ENCODE assay signal across 8 mouse cellular contexts in genomic region chr15:99772277-99772880, GRCm38 (mm10). TPM values are rescaled to one million over a fixed set of nuclear protein-coding genes. Genes with fewer than 3 reads are reported as not detected.
DNase-seq lines count a peak whose midpoint lies in the region; ATAC-seq lines count a peak whose summit lies in the region.

No protein-coding gene starts in this region.

- peak; percentile 83 for DNase-seq in adipocyte (ENCODE audit: low spot score)
- DNase-seq in embryo, embryonic 10 days (ENCODE audit: low spot score): peak; percentile 92
- DNase-seq in gastrocnemius, adult 8-10 months (ENCODE audit: low spot score in 2 of 2): peak; percentile 79 to 80
- peak; percentile 93 for DNase-seq in induced T-regulatory cell, adult 2 months (ENCODE audit: low read depth)
- DNase-seq in left cerebral cortex, adult 8-10 months (ENCODE audit: low spot score in 2 of 2): peak; percentile 69 to 84
- DNase-seq in right cerebral cortex, adult 18-20 months: peak; percentile 86
- DNase-seq in urinary bladder, adult 2 months (ENCODE audit: low spot score): peak; percentile 86

- ATAC-seq in megakaryocyte, adult 5-6 weeks (ENCODE audit: poor library complexity, severe bottlenecking): peak; percentile 94

RNA-seq across cellular contexts. Expression of gene Cers5, which starts 0.3 kb away (rescaled TPM):
- total RNA-seq in gastrocnemius, adult 8-10 months (2022): 1 to 10 TPM; 3.1 to 4.9 (median 3.5) TPM
- total RNA-seq in left cerebral cortex, adult 8-10 months (2022): 10 to 100 TPM; 31.1 to 37.2 (median 33.9) TPM
- total RNA-seq in megakaryocyte, adult 5-6 weeks (2015): 64.6 and 75.6 TPM in 2 replicates
- total RNA-seq in megakaryocyte, adult 5-6 weeks (2017): 42.3 and 45.3 TPM in 2 replicates
- 35.4 and 43.3 TPM in 2 replicates for polyA plus RNA-seq in urinary bladder, adult 2 months (2012; rRNA removed)

RNA-seq across cellular contexts. Expression of gene Cox14, which starts 47.0 kb away (rescaled TPM):
- 100 to 1,000 TPM; 154 to 172 (median 162) TPM for total RNA-seq in gastrocnemius, adult 8-10 months (2022)
- 100 to 1,000 TPM; 113 to 131 (median 118) TPM for total RNA-seq in left cerebral cortex, adult 8-10 months (2022)
- total RNA-seq in megakaryocyte, adult 5-6 weeks (2015): 67.3 and 78.1 TPM in 2 replicates
- total RNA-seq in megakaryocyte, adult 5-6 weeks (2017): 15.4 and 25.6 TPM in 2 replicates
- polyA plus RNA-seq in urinary bladder, adult 2 months (2012; rRNA removed): 119 and 162 TPM in 2 replicates

RNA-seq across cellular contexts. Expression of gene Gpd1, which starts 55.1 kb away (rescaled TPM):
- 100 to 1,000 TPM; 446 to 550 (median 458) TPM for total RNA-seq in gastrocnemius, adult 8-10 months (2022)
- total RNA-seq in left cerebral cortex, adult 8-10 months (2022): 10 to 100 TPM; 72.7 to 86.4 (median 80.4) TPM
- 0.11 TPM in 1 of 2 replicates, not detected in the other for total RNA-seq in megakaryocyte, adult 5-6 weeks (2015)
- total RNA-seq in megakaryocyte, adult 5-6 weeks (2017): 0.20 and 0.26 TPM in 2 replicates
- 11.7 and 14.9 TPM in 2 replicates for polyA plus RNA-seq in urinary bladder, adult 2 months (2012; rRNA removed)

Comparison
In these comparisons a context has a peak if more than half of its experiments do, and no peak if none do; other contexts are left out.
1. Peak in every context shown above with its lines: DNase-seq and ATAC-seq.
2. RNA of gene Cers5, which starts 0.3 kb away (total RNA-seq): 42.3 to 75.6 TPM in megakaryocyte, adult 5-6 weeks and 31.1 to 37.2 TPM in left cerebral cortex, adult 8-10 months; 3.1 to 4.9 TPM in gastrocnemius, adult 8-10 months; every median in the first group is over 4 times any median in the second.
3. RNA of gene Gpd1, which starts 55.1 kb away (total RNA-seq): 446 to 550 TPM in gastrocnemius, adult 8-10 months and 72.7 to 86.4 TPM in left cerebral cortex, adult 8-10 months; 0.11 to 0.26 TPM in megakaryocyte, adult 5-6 weeks; every median in the first group is over 10 times any median in the second.